Mouse (Mus musculus) lung, embryonic 14.5 days (tissue): ENCODE measurements around the gene Fam98b. TPM values are rescaled to one million over a fixed set of nuclear protein-coding genes. Genes with fewer than 3 reads are reported as not detected.

ENCODE experiments used
- ATAC-seq: fragments of 200-750 bp; cut with Nextera tagmentation; 2 replicates; pipeline ENCODE4 v1.8.0; 2017; ENCODE audit warnings: mild to moderate bottlenecking, moderate TSS enrichment, moderate library complexity; ENCODE audit not compliant: insufficient read depth
- DNase-seq: peaks from one replicate; pipeline ENCODE4 v3.0.0-alpha.2; 2015
- H3K27ac ChIP-seq: fragments of 300-500 bp; sonication (generic); 2 replicates; pipeline ENCODE4 v1.5.1; 2014; ENCODE audit warnings: low read depth, mild to moderate bottlenecking, moderate library complexity
- H3K27me3 ChIP-seq: fragments of 300-500 bp; sonication (generic); 2 replicates; pipeline ENCODE4 v1.6.1; 2014; ENCODE audit warnings: low read length, control low read depth; ENCODE audit not compliant: insufficient read depth
- H3K36me3 ChIP-seq: fragments of 300-500 bp; sonication (generic); 2 replicates; pipeline ENCODE4 v1.6.1; 2014; ENCODE audit warnings: control low read depth; ENCODE audit not compliant: insufficient read depth
- H3K4me1 ChIP-seq: fragments of 300-500 bp; sonication (generic); 2 replicates; pipeline ENCODE4 v1.6.1; 2014; ENCODE audit warnings: antibody characterized with exemption, control low read depth; ENCODE audit not compliant: insufficient read depth
- H3K4me2 ChIP-seq: fragments of 300-500 bp; sonication (generic); 2 replicates; pipeline ENCODE4 v1.6.1; 2014; ENCODE audit warnings: mild to moderate bottlenecking
- H3K4me3 ChIP-seq: fragments of 300-500 bp; sonication (generic); 2 replicates; pipeline ENCODE4 v1.5.1; 2014; ENCODE audit warnings: low read depth, low read length
- H3K9ac ChIP-seq: fragments of 300-500 bp; sonication (generic); 2 replicates; pipeline ENCODE4 v1.6.1; 2014
- H3K9me3 ChIP-seq: fragments of 300-500 bp; sonication (generic); 2 replicates; pipeline ENCODE4 v1.6.1; 2016; ENCODE audit warnings: low read depth, low read length, control low read depth
- CTCF ChIP-seq: IDR thresholded peaks from 2 replicates; pipeline ENCODE4 v1.5.1; 2016; ENCODE audit warnings: antibody characterized with exemption, low read depth
- WGBS: fragments of 180-500 bp; shearing (Covaris S2); extraction: QIAGEN DNeasy Blood & Tissue Kit; methylation state at CpG from one replicate; pipeline ENCODE4 v1.1.7; 2014; 5-methylcytosine and 5-hydroxymethylcytosine counted together
- polyA plus RNA-seq: library from polyadenylated mRNA; unstranded; fragments of >200 nt; fragmentation: Nextera tagmentation; extraction: Ambion mirVana; gene quantifications from 2 replicates; pipeline ENCODE4 v1.2.1, GENCODE M21; 2014

Gene Fam98b
- polyA plus RNA-seq, 1 experiment from 2014 or later, result 8.4 TPM

GRCm38 (mm10) chr2:117250001-117250510, 517 bp downstream of the Fam98b start:
- WGBS, result under 1% methylated on average over 23 of the region's 24 CpGs
- no peak for DNase-seq
- H3K9me3 ChIP-seq, result no peaks in the 10 kb centered on the region
- peak overlapping the region; percentile 94 for H3K9ac ChIP-seq
- TF ChIP-seq CTCF, result no peak
- H3K4me2 ChIP-seq, result peak overlapping the region; percentile 85
- H3K36me3 ChIP-seq, result 0 out of 2 replicates have a peak, but pooled peaks cover 3% of the 10 kb centered on the region
- peak overlapping the region; percentile 90 for H3K4me3 ChIP-seq
- ATAC-seq, result peak; percentile 76
- no peaks in the 10 kb centered on the region for H3K27me3 ChIP-seq
- H3K27ac ChIP-seq, result peak overlapping the region; percentile 90
- H3K4me1 ChIP-seq, result no peaks in the 10 kb centered on the region

GRCm38 (mm10) chr2:117255415-117255814, 5.9 kb downstream of the Fam98b start:
- H3K9ac ChIP-seq, result no peak overlapping the region
- 78% methylated on average over 2 of the region's 2 CpGs for WGBS
- H3K4me3 ChIP-seq, result no peak overlapping the region
- H3K4me1 ChIP-seq, result no peaks in the 10 kb centered on the region
- H3K27ac ChIP-seq, result no peak overlapping the region
- DNase-seq (no peak), ATAC-seq (no peak)
- H3K9me3 ChIP-seq, result no peaks in the 10 kb centered on the region
- TF ChIP-seq CTCF, result no peak
- H3K36me3 ChIP-seq, result peaks cover 13% of the 10 kb centered on the region
- no peak overlapping the region for H3K4me2 ChIP-seq
- H3K27me3 ChIP-seq, result no peaks in the 10 kb centered on the region

GRCm38 (mm10) chr2:117257617-117258016, 8.1 kb downstream of the Fam98b start:
- Histone ChIP-seq H3K9ac (no peak overlapping the region), H3K36me3 (peaks cover 28% of the 10 kb centered on the region), H3K9me3 (no peaks in the 10 kb centered on the region), H3K4me3 (no peak overlapping the region), H3K27ac (no peak overlapping the region), H3K27me3 (no peaks in the 10 kb centered on the region), H3K4me2 (no peak overlapping the region), H3K4me1 (no peaks in the 10 kb centered on the region)
- TF ChIP-seq CTCF, result no peak
- DNase-seq (no peak), ATAC-seq (no peak)
- WGBS, result 57% methylated on average over 1 of the region's 1 CpGs

DNA sequence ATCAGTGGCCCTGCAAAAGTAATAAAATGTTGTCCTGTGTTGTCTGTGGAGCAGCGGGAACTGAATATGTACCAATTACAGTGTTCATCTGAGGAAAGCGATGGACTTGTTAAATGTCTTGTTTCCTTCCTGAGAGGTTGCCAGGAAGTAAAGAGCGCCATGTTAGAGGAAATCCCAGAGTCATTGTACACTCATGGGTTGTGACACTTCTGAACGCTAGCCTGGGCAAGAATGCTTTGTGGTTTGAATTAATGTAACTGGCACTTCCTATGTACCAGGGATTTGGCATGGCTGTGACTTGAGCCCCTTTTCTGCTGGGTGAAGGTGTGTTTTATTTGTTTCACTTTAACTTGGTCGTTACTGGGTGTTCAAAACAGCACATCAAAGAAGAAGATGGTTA, 12.6 kb downstream of the Fam98b start:
- no peaks in the 10 kb centered on the region for H3K4me1 ChIP-seq
- peaks cover 47% of the 10 kb centered on the region for H3K36me3 ChIP-seq
- no peak overlapping the region for H3K4me2 ChIP-seq
- no peak for TF ChIP-seq CTCF
- ATAC-seq (no peak), DNase-seq (no peak)
- WGBS, result 87% methylated on average over 5 of the region's 5 CpGs
- H3K4me3 ChIP-seq, result no peak overlapping the region
- no peak overlapping the region for H3K27ac ChIP-seq
- no peaks in the 10 kb centered on the region for H3K9me3 ChIP-seq
- H3K9ac ChIP-seq, result no peak overlapping the region
- H3K27me3 ChIP-seq, result no peaks in the 10 kb centered on the region

- H3K9ac ChIP-seq, result no peak overlapping the region
- H3K27me3 ChIP-seq, result no peaks in the 10 kb centered on the region
- peak; percentile 72 for DNase-seq
- peak; percentile 14; the same call in 1 of the 2 replicates for ATAC-seq
- H3K4me3 ChIP-seq, result no peak overlapping the region
- 63% methylated on average over 11 of the region's 11 CpGs for WGBS
- no peaks in the 10 kb centered on the region for H3K9me3 ChIP-seq
- peak; percentile 94 for TF ChIP-seq CTCF
- no peak overlapping the region for H3K4me2 ChIP-seq
- peaks cover 57% of the 10 kb centered on the region for H3K36me3 ChIP-seq
- no peak overlapping the region for H3K27ac ChIP-seq
- H3K4me1 ChIP-seq, result no peaks in the 10 kb centered on the region
Observed at GRCm38 (mm10) chr2:117263786-117264408, 14.4 kb downstream of the Fam98b start.

GRCm38 (mm10) chr2:117288291-117288690, 38.8 kb downstream of the Fam98b start:
- H3K27ac ChIP-seq, result no peak overlapping the region
- WGBS, result 88% methylated on average over 7 of the region's 7 CpGs
- H3K9me3 ChIP-seq, result no peaks in the 10 kb centered on the region
- DNase-seq (no peak), ATAC-seq (no peak)
- H3K36me3 ChIP-seq, result no peaks in the 10 kb centered on the region
- no peak for TF ChIP-seq CTCF
- no peaks in the 10 kb centered on the region for H3K4me1 ChIP-seq
- H3K4me2 ChIP-seq, result no peak overlapping the region
- H3K27me3 ChIP-seq, result no peaks in the 10 kb centered on the region
- no peak overlapping the region for H3K9ac ChIP-seq
- no peak overlapping the region for H3K4me3 ChIP-seq

DNA sequence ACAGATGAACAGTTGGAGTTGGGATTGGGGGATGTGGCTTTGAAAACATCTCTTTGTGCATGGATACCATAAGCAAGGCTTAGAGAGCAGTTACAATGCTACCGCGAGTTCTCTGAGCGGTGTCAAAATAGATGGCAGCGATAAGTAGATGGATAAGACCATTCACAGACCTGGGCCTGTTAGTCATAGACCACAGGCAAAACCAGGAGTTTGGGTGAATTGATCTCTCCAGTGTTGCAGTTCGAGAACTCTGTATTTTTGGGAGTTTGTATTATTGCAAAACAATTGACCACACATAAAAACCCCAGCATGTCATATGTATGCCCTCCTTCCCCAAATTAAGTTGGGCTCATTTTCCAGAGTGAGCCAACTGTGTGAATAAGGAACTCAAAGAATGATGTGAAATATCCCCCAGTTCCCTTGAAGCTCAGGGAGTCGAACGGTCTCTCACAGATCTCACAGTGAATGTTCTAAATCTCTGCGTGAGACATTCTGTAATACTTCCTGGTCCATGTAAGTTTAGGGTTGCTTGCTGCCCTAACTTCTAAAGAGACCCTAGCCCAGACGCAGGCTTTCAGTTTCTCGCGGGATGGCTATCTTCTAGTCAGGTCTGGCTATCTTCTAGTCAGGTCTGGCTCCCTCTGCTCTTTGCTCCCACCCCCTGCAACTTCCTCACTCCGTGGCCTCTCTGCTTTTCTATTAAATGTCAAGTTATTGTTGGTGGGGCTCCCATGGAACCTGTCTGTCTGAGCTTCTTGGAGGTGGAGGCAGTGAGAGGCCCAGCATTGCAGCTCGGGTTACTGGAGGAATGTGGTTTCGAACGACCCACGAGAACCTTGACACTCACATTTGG, 50.3 kb downstream of the Fam98b start:
- no peak for ATAC-seq
- no peak for DNase-seq
- H3K4me1 ChIP-seq, result no peaks in the 10 kb centered on the region
- H3K27ac ChIP-seq, result no peak overlapping the region
- no peak overlapping the region for H3K4me3 ChIP-seq
- WGBS, result 80% methylated on average over 16 of the region's 16 CpGs
- H3K36me3 ChIP-seq, result no peaks in the 10 kb centered on the region
- H3K4me2 ChIP-seq, result no peak overlapping the region
- no peaks in the 10 kb centered on the region for H3K27me3 ChIP-seq
- TF ChIP-seq CTCF, result no peak
- no peak overlapping the region for H3K9ac ChIP-seq
- no peaks in the 10 kb centered on the region for H3K9me3 ChIP-seq
